Comparison of ENCODE assay signal across 12 mouse cellular contexts in genomic region chr2:101986344-101987087, GRCm38 (mm10).
DNase-seq lines count a peak whose midpoint lies in the region; ATAC-seq lines count a peak whose summit lies in the region.
"Had no signal": no experiment of that assay in that cellular context is flagged by ENCODE, and none has a peak within 500 bp of the region (broad histone marks: within the 10 kb centered on the region; RNA-seq: fewer than 3 reads in every experiment).

No protein-coding gene starts in this region.

- H3K36me3 ChIP-seq in heart, embryonic 14.5 days (ENCODE audit: control insufficient read depth, insufficient read depth, low read length) = no peaks in the 10 kb centered on the region
- H3K36me3 ChIP-seq in lung, embryonic 16.5 days (ENCODE audit: control insufficient read depth, insufficient read depth, low read length) = no peaks in the 10 kb centered on the region

- H3K27ac ChIP-seq in heart, embryonic 14.5 days (replicated peaks in 1 of 2; ENCODE audit: control insufficient read depth in 1 of 2, insufficient read depth in 1 of 2, low read depth in 2 of 2, low read length in 2 of 2) = peak overlapping the region; percentile 32 to 43; a peak in 1 of 4 replicates
- H3K27ac ChIP-seq in lung, embryonic 16.5 days (ENCODE audit: low read length) = no peak overlapping the region

- intact Hi-C loops in heart, postnatal 10 days (cut with DNase I) = no loop called here

- no peak overlapping the region for H3K4me2 ChIP-seq in heart, embryonic 14.5 days (ENCODE audit: low read length)
- H3K4me2 ChIP-seq in lung, embryonic 16.5 days (ENCODE audit: low read depth, low read length) = no peak overlapping the region

- no peaks in the 10 kb centered on the region for H3K9me3 ChIP-seq in heart, embryonic 14.5 days (ENCODE audit: control insufficient read depth, low read length)
- no peaks in the 10 kb centered on the region for H3K9me3 ChIP-seq in lung, embryonic 16.5 days (ENCODE audit: control insufficient read depth, low read length)

- peak; percentile 23 to 56 for DNase-seq in adrenal gland, adult (ENCODE audit: inconsistent age in 2 of 2, low spot score in 1 of 2)
- DNase-seq in adrenal gland, adult 8-10 months = no peak
- DNase-seq in heart, postnatal 10 days = no peak
- no peak for DNase-seq in lung, postnatal 36 days
- DNase-seq in fibroblast of lung, adult 2 months (ENCODE audit: low read depth) = peak; percentile 73
- no peak for DNase-seq in testis, postnatal 10 days (ENCODE audit: low spot score)
- DNase-seq: kidney, postnatal 25 days; liver; thymus, adult 18-20 months had no signal

- H3K4me1 ChIP-seq in heart, embryonic 14.5 days (ENCODE audit: control insufficient read depth in 2 of 2, insufficient read depth in 2 of 2, low read length in 2 of 2) = peaks cover 19 to 48% of the 10 kb centered on the region in 2 experiments
- peaks cover 6% of the 10 kb centered on the region for H3K4me1 ChIP-seq in lung, embryonic 16.5 days (replicated peaks; ENCODE audit: control insufficient read depth, insufficient read depth, low read length)

- no peak overlapping the region for H3K4me3 ChIP-seq in heart, embryonic 14.5 days (ENCODE audit: control insufficient read depth in 1 of 2, insufficient read depth in 1 of 2, low read depth in 1 of 2, low read length in 2 of 2)
- H3K4me3 ChIP-seq in lung, embryonic 16.5 days (ENCODE audit: low read length) = no peak overlapping the region

- 52% methylated on average over 3 of the region's 3 CpGs for WGBS in heart, embryonic 14.5 days
- WGBS in lung, embryonic 16.5 days = 62% methylated on average over 3 of the region's 3 CpGs

- no peak overlapping the region for H3K9ac ChIP-seq in heart, embryonic 14.5 days (ENCODE audit: low read length)
- H3K9ac ChIP-seq in lung, embryonic 16.5 days (ENCODE audit: low read length) = no peak overlapping the region

- no peaks in the 10 kb centered on the region for H3K27me3 ChIP-seq in heart, embryonic 14.5 days (ENCODE audit: control insufficient read depth, insufficient read depth, low read length)
- no peaks in the 10 kb centered on the region for H3K27me3 ChIP-seq in lung, embryonic 16.5 days (ENCODE audit: control insufficient read depth, insufficient read depth, low read depth, low read length)

- no peak for ATAC-seq in heart, embryonic 14.5 days (ENCODE audit: insufficient number of reproducible peaks, insufficient read depth, low FRiP score, low read depth)
- ATAC-seq in lung, embryonic 16.5 days (ENCODE audit: low read depth) = 0 out of 2 replicates have a peak, but pooled peaks have one; percentile 30
- ATAC-seq: midbrain, embryonic 16.5 days had no signal

Comparison
In these comparisons a context has a peak if more than half of its experiments do, and no peak if none do; other contexts are left out.
1. DNase-seq: peak in adrenal gland, adult (2 of 2) and fibroblast of lung, adult 2 months (single experiment); none in adrenal gland, adult 8-10 months (single experiment), heart, postnatal 10 days (0 of 2), lung, postnatal 36 days (single experiment) and testis, postnatal 10 days (single experiment).